Mouse (Mus musculus) intestine, embryonic 16.5 days (tissue): ENCODE data around the gene Chd1l. TPM values are rescaled to one million over a fixed set of nuclear protein-coding genes. Genes with fewer than 3 reads are reported as not detected.

Source experiments
- ATAC-seq: fragments of 200-750 bp; cut with Nextera tagmentation; 2 replicates; pipeline ENCODE4 v1.8.0; 2017; ENCODE audit warnings: moderate TSS enrichment, moderate library complexity
- H3K27ac ChIP-seq: fragments of 300-500 bp; sonication (generic); 2 replicates; pipeline ENCODE4 v1.5.1; 2014; ENCODE audit warnings: mild to moderate bottlenecking, low read length
- H3K27me3 ChIP-seq: fragments of 300-500 bp; sonication (generic); replicated peaks from 2 replicates; pipeline ENCODE4 v1.6.1; 2014; ENCODE audit warnings: low read length, control low read depth, mixed read lengths; ENCODE audit not compliant: control insufficient read depth, insufficient read depth
- H3K36me3 ChIP-seq: fragments of 300-500 bp; sonication (generic); 2 replicates; pipeline ENCODE4 v1.6.1; 2014; ENCODE audit warnings: low read length, control low read depth; ENCODE audit not compliant: control insufficient read depth, insufficient read depth
- H3K4me1 ChIP-seq: fragments of 300-500 bp; sonication (generic); 2 replicates; pipeline ENCODE4 v1.6.1; 2014; ENCODE audit warnings: low read length, control low read depth, mixed read lengths; ENCODE audit not compliant: control insufficient read depth, insufficient read depth
- H3K4me2 ChIP-seq: fragments of 300-500 bp; sonication (generic); 2 replicates; pipeline ENCODE4 v1.6.1; 2014; ENCODE audit warnings: low read depth, low read length, control low read depth
- H3K4me3 ChIP-seq: fragments of 300-500 bp; sonication (generic); 2 replicates; pipeline ENCODE4 v1.5.1; 2014; ENCODE audit warnings: mild to moderate bottlenecking, low read length
- H3K9ac ChIP-seq: fragments of 300-500 bp; sonication (generic); 2 replicates; pipeline ENCODE4 v1.6.1; 2014; ENCODE audit warnings: low read depth, low read length
- H3K9me3 ChIP-seq: fragments of 300-500 bp; sonication (generic); 2 replicates; pipeline ENCODE4 v1.6.1; 2016; ENCODE audit warnings: low read length, control low read depth; ENCODE audit not compliant: control insufficient read depth
- WGBS: fragments of 180-500 bp; shearing (Covaris S2); extraction: QIAGEN DNeasy Blood & Tissue Kit; methylation state at CpG from one replicate; pipeline ENCODE4 v1.1.7; 2014; 5-methylcytosine and 5-hydroxymethylcytosine counted together
- polyA plus RNA-seq: library from polyadenylated mRNA; unstranded; fragments of >200 nt; fragmentation: Nextera tagmentation; extraction: Ambion mirVana; gene quantifications from 2 replicates; pipeline ENCODE4 v1.2.1, GENCODE M21; 2015

Gene Chd1l
- polyA plus RNA-seq, 1 experiment from 2014 or later: 17.3 TPM

DNA sequence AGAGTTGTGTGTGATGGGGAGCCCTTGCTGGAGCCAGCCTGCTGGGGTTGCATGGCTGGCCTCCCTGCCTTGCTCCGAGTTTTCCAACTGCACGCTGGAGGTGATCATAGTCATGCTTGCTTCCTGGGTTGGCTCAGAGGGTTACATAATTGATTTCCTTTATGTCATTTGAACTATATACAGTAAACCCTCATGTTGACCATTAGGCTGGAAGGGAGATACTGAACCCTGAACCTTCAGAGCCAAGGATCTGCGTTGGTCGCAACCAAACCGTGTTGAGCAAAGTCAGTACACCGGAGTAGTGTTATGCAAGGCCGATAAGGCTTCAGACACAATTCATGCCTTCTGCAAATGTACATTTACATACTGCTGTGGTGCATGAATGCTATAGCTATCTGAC is 17.9 kb upstream of the Chd1l start:
- peak; percentile 45 for ATAC-seq
- 55% methylated on average over 7 of the region's 7 CpGs for WGBS
- Histone ChIP-seq H3K27ac (peak overlapping the region; percentile 82), H3K4me1 (peaks cover 7% of the 10 kb centered on the region), H3K9ac (peak overlapping the region; percentile 66), H3K9me3 (no peaks in the 10 kb centered on the region), H3K27me3 (no peaks in the 10 kb centered on the region), H3K36me3 (no peaks in the 10 kb centered on the region), H3K4me3 (peak overlapping the region; percentile 56), H3K4me2 (peak overlapping the region; percentile 61)

GRCm38 (mm10) chr3:97624611-97625010 is 14.6 kb upstream of the Chd1l start:
- H3K27me3 ChIP-seq: no peaks in the 10 kb centered on the region
- no peak overlapping the region for H3K4me3 ChIP-seq
- H3K27ac ChIP-seq: no peak overlapping the region
- H3K9ac ChIP-seq: no peak overlapping the region
- peaks cover 7% of the 10 kb centered on the region for H3K4me1 ChIP-seq
- no peaks in the 10 kb centered on the region for H3K9me3 ChIP-seq
- WGBS: 31% methylated on average over 2 of the region's 2 CpGs
- H3K36me3 ChIP-seq: no peaks in the 10 kb centered on the region
- ATAC-seq: no peak
- H3K4me2 ChIP-seq: no peak overlapping the region

- ATAC-seq: peak; percentile 67
- no peak overlapping the region for H3K9ac ChIP-seq
- H3K27ac ChIP-seq: peak overlapping the region; percentile 52; the same call in 1 of the 2 replicates
- H3K36me3 ChIP-seq: no peaks in the 10 kb centered on the region
- no peaks in the 10 kb centered on the region for H3K4me1 ChIP-seq
- H3K9me3 ChIP-seq: no peaks in the 10 kb centered on the region
- no peak overlapping the region for H3K4me2 ChIP-seq
- 70% methylated on average over 4 of the region's 4 CpGs for WGBS
- no peaks in the 10 kb centered on the region for H3K27me3 ChIP-seq
- H3K4me3 ChIP-seq: no peak overlapping the region
Observed at GRCm38 (mm10) chr3:97620657-97621056, 10.7 kb upstream of the Chd1l start.

DNA sequence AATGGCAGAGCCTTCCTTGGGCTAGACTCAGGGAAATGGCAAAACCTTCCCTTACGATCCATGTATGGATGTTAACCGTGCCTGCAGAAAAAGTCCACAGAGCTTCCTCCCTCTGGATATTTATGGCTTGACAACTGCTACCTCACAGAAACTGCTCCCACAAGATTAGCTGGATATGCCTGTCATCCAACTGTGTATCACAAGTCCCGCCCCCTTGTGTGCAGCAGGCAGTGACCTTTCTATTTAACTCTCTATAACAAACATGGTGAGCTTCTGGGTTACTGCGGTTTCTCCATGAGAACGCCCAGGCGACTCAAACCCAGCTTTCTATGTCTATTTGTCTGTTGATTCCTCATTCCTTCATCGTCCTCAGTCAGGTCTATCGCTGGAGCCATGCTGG is 7.9 kb upstream of the Chd1l start:
- H3K9ac ChIP-seq: no peak overlapping the region
- no peak overlapping the region; the same call in 1 of the 2 replicates for H3K4me2 ChIP-seq
- 58% methylated on average over 8 of the region's 8 CpGs for WGBS
- no peaks in the 10 kb centered on the region for H3K27me3 ChIP-seq
- ATAC-seq: peak; percentile 59
- peak overlapping the region; percentile 82 for H3K27ac ChIP-seq
- no peaks in the 10 kb centered on the region for H3K9me3 ChIP-seq
- no peak overlapping the region for H3K4me3 ChIP-seq
- no peaks in the 10 kb centered on the region for H3K36me3 ChIP-seq
- no peaks in the 10 kb centered on the region for H3K4me1 ChIP-seq

- Histone ChIP-seq H3K27ac (peak overlapping the region; percentile 58), H3K9ac (no peak overlapping the region), H3K9me3 (no peaks in the 10 kb centered on the region), H3K4me2 (no peak overlapping the region), H3K36me3 (no peaks in the 10 kb centered on the region), H3K27me3 (no peaks in the 10 kb centered on the region), H3K4me3 (no peak overlapping the region), H3K4me1 (no peaks in the 10 kb centered on the region)
- 96% methylated on average over 18 of the region's 19 CpGs for WGBS
- ATAC-seq: no peak
Observed at GRCm38 (mm10) chr3:97617091-97617825, 7.3 kb upstream of the Chd1l start.

GRCm38 (mm10) chr3:97615933-97616332 is 5.9 kb upstream of the Chd1l start:
- WGBS: 81% methylated on average over 4 of the region's 4 CpGs
- no peak for ATAC-seq
- no peak overlapping the region for H3K4me3 ChIP-seq
- H3K9ac ChIP-seq: no peak overlapping the region
- no peak overlapping the region for H3K4me2 ChIP-seq
- no peak overlapping the region for H3K27ac ChIP-seq
- no peaks in the 10 kb centered on the region for H3K36me3 ChIP-seq
- no peaks in the 10 kb centered on the region for H3K9me3 ChIP-seq
- H3K27me3 ChIP-seq: no peaks in the 10 kb centered on the region
- H3K4me1 ChIP-seq: no peaks in the 10 kb centered on the region

DNA sequence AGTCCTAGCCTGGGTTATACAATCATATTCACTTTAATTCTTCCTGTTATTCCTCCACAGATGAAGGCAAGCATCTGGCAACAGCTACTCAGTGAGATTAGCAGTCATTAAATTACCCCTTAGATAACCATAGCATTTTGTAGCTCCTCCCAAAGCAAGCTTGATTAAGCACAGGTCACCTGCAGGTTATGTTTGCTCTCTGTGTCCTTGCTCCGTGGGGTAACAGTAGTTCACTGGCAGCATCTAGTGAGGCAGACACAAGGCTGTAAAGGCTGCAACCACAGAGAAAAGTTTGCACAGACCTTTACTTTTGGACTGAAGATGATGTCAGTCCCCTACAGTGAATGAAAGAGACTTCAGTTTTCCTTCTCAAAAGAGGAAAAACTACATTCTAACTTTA is 5.2 kb upstream of the Chd1l start:
- 11% methylated on average over 1 of the region's 1 CpGs for WGBS
- peak overlapping the region; percentile 34; the same call in 1 of the 2 replicates for H3K27ac ChIP-seq
- no peaks in the 10 kb centered on the region for H3K9me3 ChIP-seq
- no peak overlapping the region; the same call in 1 of the 2 replicates for H3K9ac ChIP-seq
- H3K27me3 ChIP-seq: no peaks in the 10 kb centered on the region
- peak; percentile 90 for ATAC-seq
- no peak overlapping the region for H3K4me2 ChIP-seq
- no peaks in the 10 kb centered on the region for H3K36me3 ChIP-seq
- H3K4me3 ChIP-seq: no peak overlapping the region
- H3K4me1 ChIP-seq: peaks cover 4% of the 10 kb centered on the region; the same call in 1 of the 2 replicates

DNA sequence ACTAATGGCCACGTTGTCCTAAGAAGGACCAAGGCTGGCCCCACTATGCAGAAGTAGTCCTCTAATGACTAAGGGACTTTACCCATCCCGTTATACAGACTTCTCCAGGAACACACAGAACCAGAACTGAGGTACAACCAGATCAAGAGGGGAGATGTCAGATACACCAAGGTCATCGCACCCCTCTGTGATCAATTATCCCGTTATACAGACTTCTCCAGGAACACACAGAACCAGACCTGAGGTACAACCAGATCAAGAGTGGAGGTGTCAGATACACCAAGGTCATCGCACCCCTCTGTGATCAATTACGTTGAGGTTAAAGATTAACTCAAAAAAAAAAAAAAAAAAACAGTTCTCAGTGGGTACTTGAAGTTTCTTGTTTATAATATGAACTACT is 1.0 kb upstream of the Chd1l start:
- 64% methylated on average over 6 of the region's 6 CpGs for WGBS
- no peak overlapping the region for H3K9ac ChIP-seq
- no peaks in the 10 kb centered on the region for H3K27me3 ChIP-seq
- no peak for ATAC-seq
- no peak overlapping the region for H3K27ac ChIP-seq
- H3K4me3 ChIP-seq: no peak overlapping the region
- no peak overlapping the region for H3K4me2 ChIP-seq
- H3K36me3 ChIP-seq: no peaks in the 10 kb centered on the region
- no peaks in the 10 kb centered on the region for H3K9me3 ChIP-seq
- H3K4me1 ChIP-seq: peaks cover 7% of the 10 kb centered on the region

- ATAC-seq: peak; percentile 11
- Histone ChIP-seq H3K9me3 (no peaks in the 10 kb centered on the region), H3K9ac (peak overlapping the region; percentile 94), H3K4me1 (peaks cover 7% of the 10 kb centered on the region), H3K4me2 (peak overlapping the region; percentile 83), H3K27ac (peak overlapping the region; percentile 95), H3K27me3 (no peaks in the 10 kb centered on the region), H3K4me3 (peak overlapping the region; percentile 91), H3K36me3 (no peaks in the 10 kb centered on the region)
- WGBS: 4% methylated on average over 20 of the region's 20 CpGs
Observed at GRCm38 (mm10) chr3:97609201-97609844, 680 bp downstream of the Chd1l start.
